30 mouse cellular contexts compared by ENCODE assay signal in the genomic region with DNA sequence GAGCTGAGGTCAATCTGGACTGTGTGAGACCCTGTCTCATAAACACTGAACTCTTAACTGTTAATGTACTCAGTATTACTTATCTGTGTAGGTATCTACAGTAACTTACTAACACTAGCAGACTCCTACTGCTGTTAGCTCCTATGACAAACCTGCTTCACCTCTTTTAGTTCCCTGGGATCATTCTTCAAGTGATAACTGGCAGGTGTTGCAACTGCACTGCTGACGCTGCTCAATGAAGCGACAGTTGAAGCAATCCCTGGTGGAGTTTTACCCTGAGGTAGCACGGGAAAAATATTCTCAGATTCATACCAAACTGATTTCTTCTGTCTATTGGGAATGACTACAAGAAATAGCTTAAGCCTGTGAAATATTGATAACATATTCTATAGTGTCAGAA. TPM values are rescaled to one million over a fixed set of nuclear protein-coding genes. Genes with fewer than 3 reads are reported as not detected.
"Had no signal": no experiment of that assay in that cellular context is flagged by ENCODE, and none has a peak within 500 bp of the region (broad histone marks: within the 10 kb centered on the region; RNA-seq: fewer than 3 reads in every experiment).

No protein-coding gene starts in this region.

- ATAC-seq: liver, postnatal 0 days; lung, postnatal 0 days; midbrain, embryonic 13.5 days; midbrain, embryonic 16.5 days had no signal

- H3K9me3 ChIP-seq: kidney, embryonic 15.5 days; limb, embryonic 10.5 days; limb, embryonic 13.5 days; midbrain, embryonic 10.5 days; midbrain, embryonic 13.5 days; neural tube, embryonic 13.5 days; stomach, embryonic 15.5 days had no signal

- H3K27ac ChIP-seq: kidney, embryonic 15.5 days; limb, embryonic 10.5 days; limb, embryonic 13.5 days; liver, embryonic 14.5 days; macrophage; midbrain, embryonic 10.5 days; midbrain, embryonic 13.5 days; neural tube, embryonic 13.5 days; stomach, embryonic 15.5 days had no signal

- H3K4me2 ChIP-seq: kidney, embryonic 15.5 days; limb, embryonic 13.5 days; lung, embryonic 14.5 days; midbrain, embryonic 13.5 days; neural tube, embryonic 13.5 days; stomach, embryonic 15.5 days had no signal

- H3K9ac ChIP-seq: kidney, embryonic 15.5 days; limb, embryonic 13.5 days; liver, embryonic 14.5 days; liver, postnatal 0 days; lung, embryonic 14.5 days; midbrain, embryonic 13.5 days; neural tube, embryonic 13.5 days; stomach, embryonic 15.5 days had no signal

- DNase-seq: kidney, postnatal 14 days; kidney, postnatal 4 days; layer of hippocampus, adult 9-11 months; liver; liver, postnatal 0 days; lung, embryonic 14.5 days; retina, postnatal 1 day; right cerebral cortex, postnatal 25 days; spleen, adult 18-20 months; thymus, postnatal 25 days had no signal

- H3K27me3 ChIP-seq: kidney, embryonic 15.5 days; limb, embryonic 13.5 days; midbrain, embryonic 13.5 days; neural tube, embryonic 13.5 days; stomach, embryonic 15.5 days had no signal

- H3K4me3 ChIP-seq: kidney, embryonic 15.5 days; limb, embryonic 10.5 days; limb, embryonic 13.5 days; midbrain, embryonic 10.5 days; midbrain, embryonic 13.5 days; myocyte; neural tube, embryonic 13.5 days; stomach, embryonic 15.5 days had no signal

- H3K4me1 ChIP-seq: kidney, embryonic 15.5 days; limb, embryonic 10.5 days; midbrain, embryonic 10.5 days; midbrain, embryonic 13.5 days; neural tube, embryonic 13.5 days; stomach, embryonic 15.5 days had no signal

RNA-seq across cellular contexts. Expression of a gene that starts 46.3 kb away (rescaled TPM):
- total RNA-seq: megakaryocyte, adult 5-6 weeks; monocyte, adult 5-6 weeks; neutrophil, adult 5-6 weeks had no signal
- polyA plus RNA-seq: kidney, embryonic 15.5 days; liver, embryonic 14.5 days; liver, postnatal 0 days; lung, embryonic 14.5 days; macrophage; midbrain, embryonic 10.5 days; myocyte; thymus, postnatal 0 days had no signal

RNA-seq across cellular contexts. Expression of a gene that starts 55.1 kb away (rescaled TPM):
- total RNA-seq: layer of hippocampus, adult 18-20 months; layer of hippocampus, postnatal 25 days; left cerebral cortex, adult 18-20 months; left cerebral cortex, postnatal 25 days; megakaryocyte, adult 5-6 weeks had no signal
- polyA plus RNA-seq: kidney, embryonic 15.5 days; limb, embryonic 10.5 days; liver, embryonic 14.5 days; liver, postnatal 0 days; midbrain, embryonic 10.5 days; midbrain, embryonic 13.5 days; midbrain, embryonic 16.5 days; neural tube, embryonic 13.5 days; stomach, embryonic 15.5 days had no signal
